Mouse (Mus musculus): Measurements from ENCODE around the gene Slc16a1. TPM values are rescaled to one million over a fixed set of nuclear protein-coding genes. Genes with fewer than 3 reads are reported as not detected.
A peak's percentile ranks its signal among the peaks of the same experiment; 100 is the strongest.

The Slc16a1 gene
- total RNA-seq, 2 experiments from 2014 or later, result 19.2 to 26.8 TPM

DNA sequence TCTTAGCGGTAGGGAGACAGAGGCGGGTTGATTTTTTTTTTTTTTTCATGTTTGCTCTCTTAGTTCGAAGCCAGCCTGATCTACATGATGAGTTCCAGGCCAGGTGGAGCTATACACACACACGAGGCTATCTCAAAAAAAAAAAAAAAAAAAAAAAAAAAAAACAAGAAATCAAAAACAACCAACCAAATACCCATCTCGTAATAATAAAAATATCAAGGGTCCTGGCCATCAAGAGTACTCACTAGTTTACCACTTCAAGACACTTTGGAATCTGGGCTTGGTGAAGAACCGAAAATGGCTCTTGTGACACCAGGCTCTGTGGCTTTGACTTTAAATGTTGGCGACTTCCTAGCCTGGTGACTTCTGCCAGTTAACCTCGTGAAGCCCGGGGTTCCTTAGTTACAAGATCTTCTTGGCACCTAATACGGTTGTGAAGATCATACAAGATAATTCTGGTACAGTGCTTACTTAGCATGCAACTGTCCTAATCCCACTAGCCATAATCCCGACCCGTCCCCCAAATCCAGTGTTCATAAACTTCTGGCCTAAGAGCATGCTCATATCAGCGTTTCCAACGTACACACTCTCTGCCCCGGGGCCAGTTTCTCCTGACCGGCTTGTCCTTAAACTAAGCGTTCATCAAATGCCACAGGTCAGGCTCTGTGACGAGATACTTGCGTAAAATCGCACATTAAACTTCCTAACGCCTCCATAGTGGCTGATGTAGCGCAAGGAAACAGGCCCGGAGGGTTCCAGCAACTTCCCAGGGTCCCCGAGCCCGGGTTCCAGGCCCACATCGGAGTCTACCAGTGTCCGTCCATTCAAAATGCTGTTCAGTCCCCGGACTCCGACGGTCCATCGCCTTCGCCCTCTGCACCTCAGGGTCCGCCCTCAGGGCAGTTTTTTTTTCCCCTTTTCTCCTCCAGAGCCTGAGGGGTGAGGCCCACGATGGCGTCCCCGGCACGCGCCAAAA, 753 bp upstream of the Slc16a1 start:
- peak in 1 of 2 experiments; percentile 46 for DNase-seq (ENCODE audit: low spot score in 2 of 2)
- intact Hi-C loops (cut with DNase I), result loop anchor here (2.0 kb wide), 1 partner anchor 127 kb away; the partner anchor contains the start of gene Lrig2

DNA sequence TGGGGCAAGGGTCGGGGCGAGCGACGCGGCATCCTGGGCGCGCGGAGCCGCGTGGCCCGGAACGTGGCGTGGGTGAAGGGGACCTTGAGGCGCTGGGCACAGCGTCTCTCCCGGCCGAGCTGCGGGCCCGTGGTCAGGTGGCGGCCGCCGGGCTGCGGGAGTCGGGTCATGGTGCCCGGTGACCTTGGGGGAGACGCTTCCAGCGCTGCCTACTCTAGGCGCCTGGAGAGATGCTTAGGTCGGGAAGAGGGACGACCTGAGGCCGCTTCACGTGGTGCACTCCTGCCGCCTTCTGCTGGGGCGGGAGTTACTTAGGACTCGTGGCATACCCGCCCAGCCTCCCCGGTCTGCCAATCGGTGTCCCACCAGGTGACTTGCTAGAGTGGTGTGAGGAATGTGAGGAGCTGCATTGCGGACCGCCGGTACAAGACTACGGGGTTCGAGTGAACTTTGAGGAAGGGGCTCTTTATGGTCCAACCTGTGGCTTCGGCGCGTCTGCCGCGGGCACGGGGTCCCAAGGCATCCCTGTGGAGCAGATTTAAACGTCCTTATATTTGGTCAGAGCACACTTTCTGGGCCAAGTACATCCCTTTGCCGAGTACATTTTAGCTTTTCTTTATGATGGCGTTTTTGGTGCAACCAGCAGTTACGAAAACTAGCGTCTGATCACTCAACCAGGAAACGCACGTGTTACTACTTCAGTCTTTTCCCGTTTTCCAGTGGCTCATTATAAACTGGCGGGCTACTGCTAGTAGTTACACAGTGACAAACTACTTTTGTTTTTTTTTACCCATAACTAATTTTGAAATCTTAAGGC, 672 bp downstream of the Slc16a1 start:
- DNase-seq (ENCODE audit: low spot score in 2 of 2), result peak; percentile 65 to 66
- intact Hi-C loops (cut with DNase I), result loop anchor here (2.0 kb wide), 1 partner anchor 128 kb away; the partner anchor contains the start of gene Lrig2

DNA sequence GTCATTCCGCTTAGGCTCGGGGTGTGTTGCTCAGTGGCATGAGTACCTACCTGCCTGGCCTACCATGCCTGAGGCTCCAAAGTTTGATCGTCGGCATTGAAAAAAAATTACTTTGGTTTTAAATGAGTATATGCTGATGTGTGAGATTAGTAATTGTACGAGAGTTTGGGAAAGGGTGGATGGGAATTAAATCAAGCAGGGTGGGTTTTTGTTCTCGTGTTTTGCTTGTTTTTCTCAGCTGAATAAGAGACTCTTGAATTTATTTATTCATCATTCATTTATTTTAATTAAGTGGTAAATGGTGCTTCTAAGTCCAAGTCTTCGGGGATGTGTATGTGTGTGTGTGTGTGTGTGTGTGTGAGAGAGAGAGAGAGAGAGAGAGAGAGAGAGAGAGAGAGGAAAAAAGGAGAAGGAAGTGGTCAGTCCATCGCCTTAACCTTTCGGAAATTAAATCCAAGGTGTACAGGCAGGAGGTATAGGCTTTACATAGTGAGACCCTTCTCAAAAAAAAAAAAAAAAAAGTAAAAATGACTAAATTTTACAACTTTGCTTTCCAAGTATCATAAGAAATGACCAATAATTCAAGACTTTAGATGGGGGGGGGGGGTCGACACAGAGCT, 1.4 kb downstream of the Slc16a1 start:
- DNase-seq (ENCODE audit: low spot score in 2 of 2), result no peak
- intact Hi-C loops (cut with DNase I), result loop anchor here (2.0 to 5.0 kb wide), 2 partner anchors 37 to 129 kb away; partner anchors contain the start of gene Lrig2

DNA sequence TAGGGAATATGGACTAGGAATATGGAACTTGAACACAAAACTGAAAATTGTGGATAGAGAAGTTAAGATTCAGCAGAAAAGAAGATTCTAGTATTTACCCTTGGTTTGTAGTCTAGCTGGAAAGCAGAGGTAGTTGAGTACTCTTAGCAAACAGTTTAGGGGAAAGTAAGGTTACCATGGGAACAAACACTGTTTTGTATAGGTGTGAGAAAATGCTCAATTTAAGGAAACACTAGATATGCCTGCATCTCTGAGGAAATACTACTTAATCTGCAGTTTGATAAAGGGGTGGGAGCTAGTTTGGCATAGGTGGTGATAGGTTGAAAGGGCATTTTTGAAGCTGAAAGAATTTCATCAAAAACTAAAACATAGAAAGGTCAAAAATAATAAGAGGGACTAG, 2.4 kb downstream of the Slc16a1 start:
- intact Hi-C loops (cut with DNase I), result loop anchor here (5.0 kb wide), 1 partner anchor 36 kb away; no protein-coding TSS in a partner anchor
- DNase-seq (ENCODE audit: low spot score in 2 of 2), result no peak

DNA sequence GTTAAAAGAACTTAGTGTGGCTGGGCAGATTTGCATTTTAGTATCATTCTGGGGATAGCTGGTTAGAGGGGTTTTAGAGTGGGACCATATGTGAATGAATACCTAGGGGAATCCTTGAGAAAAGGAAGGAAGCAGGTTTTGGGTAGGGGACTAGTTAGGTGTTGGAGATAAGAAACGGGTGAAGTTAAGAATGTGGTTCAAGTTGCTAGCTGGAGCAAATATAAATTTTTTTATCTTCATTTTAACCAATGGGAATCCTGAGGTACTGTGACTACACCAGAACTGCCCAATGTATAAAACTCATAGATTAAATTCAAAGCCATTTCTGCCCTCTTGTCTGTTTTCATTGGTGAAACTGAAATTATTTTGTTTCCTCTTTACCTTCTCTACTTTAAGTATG, 2.8 kb downstream of the Slc16a1 start:
- intact Hi-C loops (cut with DNase I), result loop anchor here (5.0 kb wide), 1 partner anchor 36 kb away; no protein-coding TSS in a partner anchor
- no peak for DNase-seq (ENCODE audit: low spot score in 2 of 2)

DNA sequence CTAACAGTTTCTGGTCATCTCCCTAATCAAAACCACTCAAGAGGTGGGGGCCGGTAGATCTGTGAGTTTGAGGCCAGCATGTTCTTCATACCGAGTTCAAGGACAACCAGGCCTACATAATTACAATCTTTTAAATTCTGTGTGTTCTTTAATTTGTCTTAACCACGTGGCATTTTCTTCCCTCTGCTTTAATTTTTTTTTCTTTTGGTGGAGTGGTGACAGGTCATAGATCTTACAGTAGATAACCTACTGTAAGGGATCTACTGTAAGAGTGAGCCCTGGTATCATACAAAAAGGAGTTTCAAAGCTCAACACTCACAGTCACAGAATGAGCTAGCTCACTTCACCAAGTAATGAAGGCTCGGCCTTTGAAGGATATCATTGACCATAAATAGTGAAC, 4.6 kb downstream of the Slc16a1 start:
- no peak for DNase-seq (ENCODE audit: low spot score in 2 of 2)
- intact Hi-C loops (cut with DNase I), result loop anchor here (5.0 kb wide), 1 partner anchor 34 kb away; no protein-coding TSS in a partner anchor

DNA sequence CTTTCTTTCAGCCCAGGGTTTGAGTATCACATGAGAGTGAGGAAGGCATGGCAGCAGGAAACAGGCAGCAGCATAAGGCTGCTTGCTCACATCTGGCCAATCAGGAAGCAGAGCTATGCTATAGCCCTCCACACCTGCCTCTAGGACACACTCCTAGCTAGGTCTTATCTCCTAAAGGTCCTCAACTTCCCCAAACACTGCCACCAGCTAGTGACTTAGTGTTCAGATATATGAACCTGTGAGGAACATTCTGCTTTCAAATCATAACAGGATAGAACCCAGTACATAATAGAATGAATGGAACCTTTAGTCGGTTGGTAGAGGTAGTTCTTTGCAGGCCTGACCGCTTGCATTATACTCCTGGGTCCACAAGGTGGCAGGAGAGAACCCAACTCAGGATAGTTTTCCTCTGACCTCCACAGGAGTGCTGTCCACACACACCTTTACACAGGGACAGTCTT, 5.4 kb downstream of the Slc16a1 start:
- intact Hi-C loops (cut with DNase I), result loop anchor here (5.0 kb wide), 1 partner anchor 33 kb away; no protein-coding TSS in a partner anchor

DNA sequence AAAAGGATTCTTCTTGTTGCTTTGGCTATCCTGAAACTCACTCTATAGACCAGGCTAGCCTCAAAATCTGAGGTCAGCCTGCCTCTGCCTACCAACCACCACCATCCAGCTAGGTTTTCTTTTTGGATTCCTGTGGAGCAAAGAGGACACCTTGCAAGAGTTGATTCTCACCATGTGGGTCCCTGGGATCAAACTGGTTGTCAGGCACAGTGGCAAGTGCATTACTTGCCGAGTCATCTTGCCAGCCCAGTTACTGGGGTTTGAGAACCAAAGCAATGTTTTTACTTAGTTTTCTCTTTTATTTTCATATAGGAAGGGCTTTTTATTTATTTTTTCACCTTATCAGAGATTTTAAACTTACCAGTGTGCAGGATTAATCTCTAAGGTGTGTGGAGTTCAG, 5.9 kb downstream of the Slc16a1 start:
- no peak for DNase-seq (ENCODE audit: low spot score in 2 of 2)
- intact Hi-C loops (cut with DNase I), result loop anchor here (5.0 kb wide), 1 partner anchor 33 kb away; no protein-coding TSS in a partner anchor

More for the DNA sequence above, 5.4 kb downstream of the Slc16a1 start:
- peak; percentile 40 to 43 for DNase-seq (ENCODE audit: low spot score in 2 of 2)

DNA sequence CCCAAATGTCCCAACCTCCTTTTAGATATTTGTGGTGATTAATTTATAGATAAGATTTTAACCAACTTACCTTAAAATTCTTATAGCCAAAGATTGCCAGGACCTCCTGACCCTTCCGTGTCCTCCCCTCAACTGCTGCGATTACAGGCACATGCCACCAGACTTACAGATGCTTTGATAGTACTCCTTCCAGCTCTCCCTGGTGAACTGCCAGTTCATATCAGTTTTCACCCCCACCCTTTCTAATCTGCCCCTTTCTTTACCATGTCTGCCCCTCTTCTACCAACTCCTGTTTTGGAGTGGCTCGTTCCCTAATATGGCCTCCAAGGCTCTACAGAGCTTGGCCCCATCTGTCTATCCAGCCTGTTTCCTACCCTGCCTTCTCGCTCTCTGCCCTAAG, 15.8 kb downstream of the Slc16a1 start:
- no peak for DNase-seq (ENCODE audit: low spot score in 2 of 2)
- intact Hi-C loops (cut with DNase I), result no loop called here

DNA sequence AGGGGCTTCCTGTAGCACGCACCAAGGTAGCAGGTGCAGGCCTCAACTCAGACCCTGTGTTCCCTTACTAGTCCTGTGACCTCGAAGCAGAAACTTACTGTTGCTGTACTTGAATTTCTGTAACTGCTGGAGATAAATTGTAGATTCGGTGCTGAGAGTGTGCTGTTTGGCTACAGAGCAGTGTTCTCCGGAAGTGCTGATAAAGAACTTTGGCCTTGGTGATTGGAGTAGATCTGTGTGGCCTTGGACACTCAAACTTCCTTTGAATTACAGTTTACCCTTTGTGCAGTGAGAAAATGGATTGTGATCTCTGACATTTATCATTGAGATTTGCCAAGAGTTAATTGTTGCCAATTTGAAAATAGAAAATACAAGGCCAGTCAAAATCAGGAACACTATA, 16.5 kb downstream of the Slc16a1 start:
- intact Hi-C loops (cut with DNase I), result no loop called here
- DNase-seq (ENCODE audit: low spot score in 2 of 2), result no peak

DNA sequence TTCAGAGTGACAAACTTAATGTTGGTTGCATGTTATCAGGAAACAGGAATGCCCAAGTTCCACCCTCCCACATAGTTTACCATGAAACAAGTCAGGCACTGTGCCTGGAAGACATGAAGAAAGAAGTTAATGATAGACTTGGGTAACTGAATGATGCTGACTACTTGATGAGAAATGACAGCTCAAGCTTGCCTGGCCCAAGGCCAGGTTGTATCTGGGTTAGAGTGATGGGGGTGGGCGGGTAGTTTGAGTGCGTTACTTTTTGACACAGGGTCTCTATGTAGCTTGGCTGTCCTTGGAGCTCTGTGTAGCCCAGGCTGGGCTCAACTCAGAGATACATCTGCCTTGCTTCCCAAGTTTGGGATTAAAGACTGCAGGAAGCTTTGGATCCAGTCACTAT, 20.2 kb downstream of the Slc16a1 start:
- no peak for DNase-seq (ENCODE audit: low spot score in 2 of 2)
- intact Hi-C loops (cut with DNase I), result no loop called here

DNA sequence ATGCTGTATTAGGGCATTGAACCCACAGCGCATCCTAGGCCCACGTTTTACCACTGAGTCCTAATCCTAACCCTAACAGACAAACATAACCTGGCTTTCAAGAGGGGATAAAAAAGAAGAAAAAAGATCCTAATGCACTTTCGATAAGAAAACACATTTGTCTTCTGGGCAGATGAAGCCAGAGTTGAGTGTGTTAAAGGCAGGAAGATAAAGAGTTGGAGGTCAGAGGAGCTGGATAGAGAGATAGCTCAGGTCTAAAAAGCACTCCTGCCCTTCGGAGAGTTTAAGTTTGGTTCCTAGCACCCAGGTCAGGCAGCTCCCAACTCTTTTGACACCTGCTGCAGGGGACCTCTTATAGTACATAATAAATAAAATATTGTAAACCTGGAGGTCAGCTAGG, 21.3 kb downstream of the Slc16a1 start:
- intact Hi-C loops (cut with DNase I), result no loop called here
- DNase-seq (ENCODE audit: low spot score in 2 of 2), result no peak

DNA sequence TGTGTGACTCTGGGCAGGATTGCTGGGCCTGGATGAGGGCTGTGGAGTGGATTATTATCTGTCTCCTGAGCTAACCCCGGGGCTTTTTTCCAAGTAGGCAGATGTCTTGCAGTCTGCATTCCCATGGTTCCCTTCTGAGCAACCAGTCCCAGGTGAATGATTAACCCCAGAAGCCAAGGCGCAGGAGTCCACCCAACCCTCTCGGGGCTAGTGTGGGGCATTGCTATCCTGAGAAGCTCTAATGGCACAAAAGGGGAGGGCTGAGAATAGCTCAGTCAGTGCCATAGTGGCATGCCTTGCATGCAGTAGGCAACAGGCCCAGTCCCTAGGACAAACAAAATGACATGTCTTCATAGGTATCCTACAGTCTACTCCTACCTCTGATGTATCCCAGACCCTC, 22.1 kb downstream of the Slc16a1 start:
- DNase-seq (ENCODE audit: low spot score in 2 of 2), result no peak
- intact Hi-C loops (cut with DNase I), result no loop called here

DNA sequence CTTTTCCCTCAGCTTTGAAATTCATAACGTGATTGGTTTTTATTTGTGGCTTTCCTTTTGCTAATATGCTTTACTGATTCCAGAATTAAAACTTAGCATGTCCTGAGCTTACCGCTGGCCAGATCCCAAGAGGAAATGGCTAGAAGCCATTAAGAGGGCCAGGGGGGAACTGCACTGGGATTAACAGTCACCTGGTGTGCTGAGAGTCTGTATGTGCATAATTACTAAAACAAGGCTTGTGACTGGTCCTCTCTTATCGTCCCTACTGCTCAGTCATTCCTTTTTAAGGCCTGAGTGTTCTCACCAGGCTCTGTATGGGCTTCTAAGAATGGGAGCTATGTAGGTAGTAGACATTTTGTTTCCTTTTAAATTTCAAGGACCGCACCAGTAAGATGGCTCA, 23.5 kb downstream of the Slc16a1 start:
- intact Hi-C loops (cut with DNase I), result no loop called here
- no peak for DNase-seq (ENCODE audit: low spot score in 2 of 2)

DNA sequence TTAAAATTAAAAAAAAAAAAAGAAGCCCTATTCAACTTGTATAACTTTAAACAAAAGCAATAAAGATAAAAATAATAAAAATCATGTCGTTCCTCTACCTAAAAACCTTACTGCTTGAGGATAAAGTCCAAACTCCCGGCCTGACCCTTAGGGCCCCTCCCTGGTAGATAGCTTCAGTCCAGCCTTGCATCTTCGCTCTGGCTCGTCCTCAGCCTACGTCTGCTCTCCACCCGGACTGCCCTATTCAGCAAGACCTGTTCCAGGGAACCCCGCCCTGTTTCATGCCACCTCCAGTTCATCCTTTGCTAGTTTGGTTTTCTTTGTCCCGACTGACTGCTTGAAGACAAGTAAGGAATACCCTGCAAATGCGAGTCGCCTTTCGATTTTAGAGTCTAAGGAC, 24.5 kb downstream of the Slc16a1 start:
- DNase-seq (ENCODE audit: low spot score in 2 of 2), result no peak
- intact Hi-C loops (cut with DNase I), result no loop called here

DNA sequence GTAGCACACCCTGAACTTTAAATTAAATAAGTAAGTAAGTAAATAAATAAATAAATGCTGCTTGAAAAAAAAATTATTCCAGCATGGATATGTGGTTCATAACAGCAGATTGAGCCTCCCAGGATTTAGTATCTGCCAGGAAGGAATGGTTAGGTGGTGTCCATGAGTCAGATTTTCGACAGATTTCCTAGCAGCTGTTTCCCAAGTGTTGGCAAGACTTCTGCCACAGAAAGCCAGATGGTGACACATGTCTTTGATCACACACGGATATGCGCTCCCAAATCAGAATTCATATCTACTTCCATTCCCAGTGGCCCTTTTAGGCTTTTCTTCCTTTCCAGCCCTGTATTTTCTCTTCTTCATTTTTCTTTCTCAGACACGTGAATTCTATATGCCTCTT, 28.5 kb downstream of the Slc16a1 start:
- intact Hi-C loops (cut with DNase I), result no loop called here
- DNase-seq (ENCODE audit: low spot score in 2 of 2), result peak; percentile 72 to 78

DNA sequence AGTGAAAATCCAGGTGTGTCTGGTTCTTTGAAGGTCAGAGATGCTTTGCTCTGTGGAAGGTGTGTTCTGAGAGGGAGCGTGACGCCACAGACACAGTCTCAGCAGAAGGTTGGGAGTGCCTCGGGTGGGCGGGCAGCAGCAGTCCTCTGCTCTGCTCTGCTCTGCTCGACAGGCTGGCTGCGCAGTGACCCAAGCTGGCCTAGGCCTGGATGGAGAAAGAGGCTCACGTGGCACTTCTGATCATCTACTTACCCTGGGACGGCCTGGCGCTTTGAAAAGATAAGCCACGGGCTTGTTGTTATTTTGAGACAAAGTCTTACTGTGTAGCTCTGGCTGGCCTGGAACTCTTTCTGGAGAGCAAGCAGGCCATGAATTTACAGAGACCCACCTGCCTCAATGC, 29.0 kb downstream of the Slc16a1 start:
- DNase-seq (ENCODE audit: low spot score in 2 of 2), result peak; percentile 20 to 30
- intact Hi-C loops (cut with DNase I), result no loop called here

DNA sequence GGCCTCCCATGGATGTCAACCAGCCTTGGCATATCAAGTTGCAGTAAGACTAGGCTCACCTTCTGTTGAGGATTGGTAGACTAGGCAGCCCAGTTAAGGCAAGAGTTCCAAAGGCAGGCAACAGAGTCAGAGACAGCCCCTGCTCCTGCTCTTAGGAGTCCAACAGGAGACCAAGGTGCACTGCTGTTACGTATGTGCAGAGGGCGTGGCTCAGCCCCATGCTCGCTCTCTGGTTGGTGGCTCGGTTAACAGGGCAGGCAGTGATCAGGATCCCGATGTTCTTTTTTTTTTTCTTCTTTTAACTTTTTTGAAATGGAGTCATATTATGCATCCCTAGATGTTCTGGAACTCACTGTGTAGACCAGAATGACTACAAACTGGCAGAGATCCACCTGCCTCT, 30.5 kb downstream of the Slc16a1 start:
- intact Hi-C loops (cut with DNase I), result no loop called here
- DNase-seq (ENCODE audit: low spot score in 2 of 2), result no peak

DNA sequence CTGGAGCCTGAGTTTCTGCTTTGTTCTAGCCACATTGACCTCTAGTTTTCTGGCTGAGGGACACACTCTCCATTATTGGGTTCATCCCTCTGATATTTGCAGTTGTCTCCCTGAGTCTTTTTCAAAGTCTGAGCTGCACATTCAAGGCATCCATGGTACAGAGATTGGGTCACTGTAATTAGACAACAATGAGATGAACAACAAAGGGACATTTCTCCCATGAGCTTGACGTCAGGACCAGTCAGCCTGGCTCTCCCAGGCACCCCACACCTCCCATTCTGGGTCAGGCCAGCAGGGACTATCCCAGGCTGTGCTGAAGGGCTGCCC, 31.4 kb downstream of the Slc16a1 start:
- intact Hi-C loops (cut with DNase I), result no loop called here
- DNase-seq (ENCODE audit: low spot score in 2 of 2), result no peak
